In the genomic region with DNA sequence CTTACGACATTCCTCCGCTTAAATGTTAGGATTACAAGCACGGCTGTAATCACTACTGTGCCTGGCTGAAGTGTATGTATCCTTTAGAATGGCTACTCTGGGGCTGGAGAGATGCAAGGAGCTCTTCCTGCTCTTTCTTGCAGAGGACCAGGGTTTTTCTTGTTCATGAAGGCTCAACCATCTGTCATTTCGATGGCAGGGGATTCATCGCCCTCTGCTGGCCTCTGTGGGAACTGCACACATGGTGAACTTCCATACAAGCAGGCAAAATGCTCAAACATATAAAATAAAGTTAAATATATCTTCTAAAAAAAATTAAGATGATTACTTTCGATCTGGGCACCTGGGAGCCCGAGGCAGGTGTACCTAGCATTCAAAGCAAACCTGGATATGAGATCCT, we compare ENCODE assay signal across 8 mouse cellular contexts. TPM values are rescaled to one million over a fixed set of nuclear protein-coding genes. Genes with fewer than 3 reads are reported as not detected.
DNase-seq lines count a peak whose midpoint lies in the region; ATAC-seq and TF ChIP-seq lines count a peak whose summit lies in the region.

No protein-coding gene starts in this region.

- TF ChIP-seq CTCF in G1E (IDR thresholded peaks at IDR 0.05; ENCODE audit: low read depth, low read length), result peak; percentile 79

- H3K4me1 ChIP-seq in heart, embryonic 12.5 days (replicated peaks), result no peaks in the 10 kb centered on the region; the same call in 1 of the 2 replicates
- peaks cover 2% of the 10 kb centered on the region; the same call in 1 of the 2 replicates for H3K4me1 ChIP-seq in G1E (ENCODE audit: insufficient read depth, low read depth, low read length)

- H3K4me2 ChIP-seq in heart, embryonic 12.5 days, result no peak overlapping the region

- H3K36me3 ChIP-seq in heart, embryonic 12.5 days, result peaks cover 81% of the 10 kb centered on the region
- H3K36me3 ChIP-seq in G1E (replicated peaks), result peaks cover 98% of the 10 kb centered on the region

- 46% methylated on average over 7 of the region's 7 CpGs for WGBS in heart, embryonic 12.5 days

- no peak for ATAC-seq in heart, embryonic 12.5 days (ENCODE audit: insufficient number of reproducible peaks, low FRiP score)
- no peak for ATAC-seq in G1E (ENCODE audit: extremely low read depth, insufficient number of reproducible peaks, low FRiP score, poor library complexity, severe bottlenecking)
- peak; percentile 75 for ATAC-seq in megakaryocyte progenitor cell, adult 5-6 weeks (replicated peaks; ENCODE audit: poor library complexity)

- no peak overlapping the region for H3K27ac ChIP-seq in heart, embryonic 12.5 days (ENCODE audit: poor library complexity, severe bottlenecking)

- H3K9me3 ChIP-seq in heart, embryonic 12.5 days (replicated peaks), result no peaks in the 10 kb centered on the region
- H3K9me3 ChIP-seq in G1E (replicated peaks), result no peaks in the 10 kb centered on the region

- no peak overlapping the region for H3K9ac ChIP-seq in heart, embryonic 12.5 days

- H3K4me3 ChIP-seq in heart, embryonic 12.5 days, result no peak overlapping the region
- no peak overlapping the region for H3K4me3 ChIP-seq in G1E (ENCODE audit: low read depth, low read length)

- DNase-seq in heart, adult 18-20 months, result peak; percentile 18 to 79
- peak; percentile 32 for DNase-seq in G1E (ENCODE audit: low spot score)
- peak; percentile 89 for DNase-seq in cerebellum, adult 8-10 months
- DNase-seq in frontal cortex, postnatal 25 days (ENCODE audit: low spot score in 2 of 2), result peak; percentile 79 to 83
- peak; percentile 86 to 89 for DNase-seq in layer of hippocampus, postnatal 10 days (ENCODE audit: low spot score in 2 of 2)
- peak; percentile 62 to 84 for DNase-seq in spleen, postnatal 10 days (ENCODE audit: low spot score in 2 of 2)

- H3K27me3 ChIP-seq in heart, embryonic 12.5 days (replicated peaks), result no peaks in the 10 kb centered on the region
- no peaks in the 10 kb centered on the region for H3K27me3 ChIP-seq in G1E (ENCODE audit: insufficient read depth, low read length)

RNA-seq across cellular contexts. Expression of gene Atp1a3, which starts 30.2 kb away (rescaled TPM):
- 1 to 10 TPM in 1 of 2 experiments, under 1 TPM in 1; 0.77 to 1.4 TPM for total RNA-seq in heart, adult 18-20 months (2021)
- polyA plus RNA-seq in heart, embryonic 12.5 days (2016; fragmentation: Nextera tagmentation; extraction: Ambion mirVana), result 2.9 and 3.8 TPM in 2 replicates
- not detected in 2 replicates for total RNA-seq in G1E (2014; fragmentation: Nextera tagmentation)
- 0.06 and 0.11 TPM in 2 replicates for total RNA-seq in G1E (2017)
- 0.04 TPM in 1 of 2 replicates, not detected in the other for polyA plus RNA-seq in G1E (2012)
- 1,000 to 10,000 TPM; 1,908 to 2,310 TPM for total RNA-seq in layer of hippocampus, postnatal 10 days (2021)
- total RNA-seq in megakaryocyte progenitor cell, adult 5-6 weeks (2015), result 24.4 and 35.2 TPM in 2 replicates
- 18.4 and 28.5 TPM in 2 replicates for total RNA-seq in megakaryocyte progenitor cell, adult 5-6 weeks (2017)

RNA-seq across cellular contexts. Expression of gene Grik5, which starts 36.2 kb away (rescaled TPM):
- total RNA-seq in heart, adult 18-20 months (2021), result 1 to 10 TPM; 3.9 to 4.4 TPM
- 7.7 and 7.9 TPM in 2 replicates for polyA plus RNA-seq in heart, embryonic 12.5 days (2016; fragmentation: Nextera tagmentation; extraction: Ambion mirVana)
- total RNA-seq in G1E (2014; fragmentation: Nextera tagmentation) (168 and 198 TPM in 2 replicates), G1E (2017) (75.9 and 91.3 TPM in 2 replicates)
- 85.8 and 94.6 TPM in 2 replicates for polyA plus RNA-seq in G1E (2012)
- total RNA-seq in layer of hippocampus, postnatal 10 days (2021), result 100 to 1,000 TPM; 236 to 252 TPM
- 3.1 and 5.6 TPM in 2 replicates for total RNA-seq in megakaryocyte progenitor cell, adult 5-6 weeks (2015)
- total RNA-seq in megakaryocyte progenitor cell, adult 5-6 weeks (2017), result 3.4 and 3.9 TPM in 2 replicates

RNA-seq across cellular contexts. Expression of gene Zfp574, which starts 36.5 kb away (rescaled TPM):
- total RNA-seq in heart, adult 18-20 months (2021), result 1 to 10 TPM; 8.3 to 9.9 TPM
- 24.4 and 24.5 TPM in 2 replicates for polyA plus RNA-seq in heart, embryonic 12.5 days (2016; fragmentation: Nextera tagmentation; extraction: Ambion mirVana)
- total RNA-seq in G1E (2014; fragmentation: Nextera tagmentation), result 31.5 and 31.7 TPM in 2 replicates
- total RNA-seq in G1E (2017), result 14.8 and 15.4 TPM in 2 replicates
- 66.3 and 69.0 TPM in 2 replicates for polyA plus RNA-seq in G1E (2012)
- total RNA-seq in layer of hippocampus, postnatal 10 days (2021), result 10 to 100 TPM; 21.4 to 23.2 TPM
- 6.2 and 7.6 TPM in 2 replicates for total RNA-seq in megakaryocyte progenitor cell, adult 5-6 weeks (2015)
- 4.5 and 4.8 TPM in 2 replicates for total RNA-seq in megakaryocyte progenitor cell, adult 5-6 weeks (2017)

Comparison
In these comparisons a context has a peak if more than half of its experiments do, and no peak if none do; other contexts are left out.
1. DNase-seq: peak in every context shown above with its lines; median percentile 89 in cerebellum, adult 8-10 months; 88 in layer of hippocampus, postnatal 10 days; 81 in frontal cortex, postnatal 25 days; 73 in spleen, postnatal 10 days; 48 in heart, adult 18-20 months; 32 in G1E.
2. RNA of gene Atp1a3, which starts 30.2 kb away (total RNA-seq): 1,908 to 2,310 TPM in layer of hippocampus, postnatal 10 days; 18.4 to 35.2 TPM in megakaryocyte progenitor cell, adult 5-6 weeks, 0.77 to 1.4 TPM in heart, adult 18-20 months and 0.06 to 0.11 TPM in G1E; every median in the first group is over 10 times any median in the second.
3. RNA of gene Grik5, which starts 36.2 kb away (total RNA-seq): 236 to 252 TPM in layer of hippocampus, postnatal 10 days and 75.9 to 198 TPM in G1E; 3.1 to 5.6 TPM in megakaryocyte progenitor cell, adult 5-6 weeks and 3.9 to 4.4 TPM in heart, adult 18-20 months; every median in the first group is over 10 times any median in the second.